Mouse (Mus musculus) thymus, postnatal 36 days (tissue): Measurements from ENCODE around the gene Plcb1.

Experiments used
- DNase-seq, 2 experiments: peaks; one replicate each; pipeline ENCODE4 v3.0.0; 2022; ENCODE audit warnings: mixed read lengths in 2 of 2

Plcb1 gene

GRCm38 (mm10) chr2:134838888-134839287 is 53.0 kb downstream of the Plcb1 start:
- DNase-seq, result no peak

- no peak for DNase-seq
Measured at GRCm38 (mm10) chr2:134842883-134843282, 57.0 kb downstream of the Plcb1 start.

GRCm38 (mm10) chr2:134844391-134845238 is 58.7 kb downstream of the Plcb1 start:
- DNase-seq, result no peak

GRCm38 (mm10) chr2:134845239-134845738 is 59.4 kb downstream of the Plcb1 start:
- DNase-seq, result no peak

- no peak for DNase-seq
Measured at GRCm38 (mm10) chr2:134846555-134846954, 60.7 kb downstream of the Plcb1 start.

GRCm38 (mm10) chr2:134851189-134852171 is 65.6 kb downstream of the Plcb1 start:
- no peak for DNase-seq

GRCm38 (mm10) chr2:134856239-134856638 is 70.4 kb downstream of the Plcb1 start:
- no peak for DNase-seq

- DNase-seq, result no peak
Measured at GRCm38 (mm10) chr2:134856691-134857090, 70.8 kb downstream of the Plcb1 start.

GRCm38 (mm10) chr2:134864985-134865645 is 79.2 kb downstream of the Plcb1 start:
- no peak for DNase-seq

GRCm38 (mm10) chr2:134867381-134867780 is 81.5 kb downstream of the Plcb1 start:
- DNase-seq, result no peak

- no peak for DNase-seq
Measured at GRCm38 (mm10) chr2:134871692-134872489, 86.0 kb downstream of the Plcb1 start.

- no peak for DNase-seq
Measured at GRCm38 (mm10) chr2:134872490-134872781, 86.6 kb downstream of the Plcb1 start.

- no peak for DNase-seq
Measured at GRCm38 (mm10) chr2:134877148-134877547, 91.3 kb downstream of the Plcb1 start.

GRCm38 (mm10) chr2:134891207-134891606 is 105.3 kb downstream of the Plcb1 start:
- no peak for DNase-seq

GRCm38 (mm10) chr2:134894776-134895175 is 108.9 kb downstream of the Plcb1 start:
- no peak for DNase-seq

- no peak for DNase-seq
Measured at GRCm38 (mm10) chr2:134896196-134896595, 110.3 kb downstream of the Plcb1 start.

GRCm38 (mm10) chr2:134897083-134897482 is 111.2 kb downstream of the Plcb1 start:
- DNase-seq, result no peak

GRCm38 (mm10) chr2:134901521-134901920 is 115.7 kb downstream of the Plcb1 start:
- DNase-seq, result no peak

- DNase-seq, result no peak
Measured at GRCm38 (mm10) chr2:134910882-134911281, 125.0 kb downstream of the Plcb1 start.

- no peak for DNase-seq
Measured at GRCm38 (mm10) chr2:134911360-134911759, 125.5 kb downstream of the Plcb1 start.

GRCm38 (mm10) chr2:134912616-134913015 is 126.7 kb downstream of the Plcb1 start:
- no peak for DNase-seq

GRCm38 (mm10) chr2:134913542-134913941 is 127.7 kb downstream of the Plcb1 start:
- no peak for DNase-seq
